Mouse (Mus musculus): ENCODE measurements around the gene Gm20388.

DNA sequence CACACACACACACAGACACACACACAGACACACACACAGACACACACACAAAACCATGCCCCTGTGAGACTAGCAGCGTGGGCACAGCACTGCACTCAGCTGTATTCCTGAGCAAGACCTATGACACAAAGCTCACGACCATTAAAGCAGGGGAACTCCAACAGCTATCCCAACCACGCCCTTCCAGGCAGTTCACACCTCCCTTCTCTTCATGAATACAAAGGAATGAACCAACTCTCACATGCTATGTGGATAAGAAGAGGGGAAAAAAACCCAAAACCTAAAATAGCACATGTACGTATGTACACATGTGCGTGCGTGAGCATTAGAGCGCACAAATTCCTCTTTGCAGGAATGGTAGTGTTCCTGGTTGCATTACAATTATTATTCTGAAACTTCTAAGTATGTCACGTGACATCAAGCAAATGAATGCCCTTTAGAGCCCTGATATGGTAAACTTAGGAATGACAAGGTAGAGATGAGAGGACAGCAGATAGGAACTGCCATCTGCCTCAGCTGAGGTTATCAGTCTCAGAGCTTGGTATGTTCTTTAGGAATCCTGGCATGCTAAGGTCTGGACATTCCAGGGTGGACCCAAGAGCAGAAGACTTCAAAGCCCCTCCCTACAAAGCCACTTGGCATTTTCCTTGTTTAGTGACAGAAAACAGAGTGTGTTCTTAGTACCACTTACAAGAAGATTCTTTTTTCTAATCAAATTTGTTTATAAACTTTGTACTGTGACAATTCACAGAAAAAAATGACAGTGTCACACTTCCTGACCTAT is 3015.5 kb downstream of the Gm20388 start:
- TF ChIP-seq CTCF (IDR thresholded peaks at IDR 0.05; ENCODE audit: low read depth), result no peak
- no peak for TF ChIP-seq EP300 (IDR thresholded peaks at IDR 0.05; ENCODE audit: low read depth)
